Mouse (Mus musculus) forebrain, embryonic 13.5 days (tissue): ENCODE data around the gene Hcls1. TPM values are rescaled to one million over a fixed set of nuclear protein-coding genes. Genes with fewer than 3 reads are reported as not detected.

Experiments
- ATAC-seq: fragments of 200-750 bp; cut with Nextera tagmentation; 2 replicates; pipeline ENCODE4 v1.8.0; 2017
- H3K27ac ChIP-seq: fragments of 300-500 bp; sonication (generic); 2 replicates; pipeline ENCODE4 v1.5.1; 2015; ENCODE audit warnings: inconsistent platforms, mild to moderate bottlenecking, moderate library complexity
- H3K27me3 ChIP-seq: fragments of 300-500 bp; sonication (generic); 2 replicates; pipeline ENCODE4 v1.6.1; 2015; ENCODE audit warnings: mild to moderate bottlenecking, inconsistent platforms
- H3K36me3 ChIP-seq: fragments of 300-500 bp; sonication (generic); 2 replicates; pipeline ENCODE4 v1.6.1; 2015; ENCODE audit warnings: mild to moderate bottlenecking, inconsistent platforms; ENCODE audit not compliant: poor library complexity, severe bottlenecking
- H3K4me1 ChIP-seq: fragments of 300-500 bp; sonication (generic); 2 replicates; pipeline ENCODE4 v1.6.1; 2015; ENCODE audit warnings: inconsistent platforms
- H3K4me2 ChIP-seq: fragments of 300-500 bp; sonication (generic); 2 replicates; pipeline ENCODE4 v1.6.1; 2015; ENCODE audit warnings: inconsistent platforms, mild to moderate bottlenecking, moderate library complexity
- H3K4me3 ChIP-seq: fragments of 300-500 bp; sonication (generic); 2 replicates; pipeline ENCODE4 v1.5.1; 2015; ENCODE audit warnings: mild to moderate bottlenecking, inconsistent platforms
- H3K9ac ChIP-seq: fragments of 300-500 bp; sonication (generic); 2 replicates; pipeline ENCODE4 v1.6.1; 2015; ENCODE audit warnings: mild to moderate bottlenecking, inconsistent platforms
- H3K9me3 ChIP-seq: fragments of 300-500 bp; sonication (generic); replicated peaks from 2 replicates; pipeline ENCODE4 v1.6.1; 2016; ENCODE audit warnings: inconsistent platforms
- WGBS: fragments of 180-500 bp; shearing (Covaris S2); methylation state at CpG from one replicate; pipeline ENCODE4 v1.1.7; 2015; 5-methylcytosine and 5-hydroxymethylcytosine counted together
- polyA plus RNA-seq: library from polyadenylated mRNA; unstranded; fragments of >200 nt; fragmentation: Nextera tagmentation; extraction: Ambion mirVana; gene quantifications from 2 replicates; pipeline ENCODE4 v1.2.1, GENCODE M21; 2015

Gene Hcls1
- polyA plus RNA-seq, 1 experiment from 2014 or later: 1.5 TPM

- ATAC-seq: no peak
- H3K9ac ChIP-seq: no peak overlapping the region
- H3K4me1 ChIP-seq: no peaks in the 10 kb centered on the region
- H3K9me3 ChIP-seq: no peaks in the 10 kb centered on the region
- WGBS: 32% methylated on average over 11 of the region's 11 CpGs
- no peak overlapping the region for H3K27ac ChIP-seq
- no peak overlapping the region for H3K4me2 ChIP-seq
- no peaks in the 10 kb centered on the region for H3K36me3 ChIP-seq
- no peak overlapping the region for H3K4me3 ChIP-seq
- H3K27me3 ChIP-seq: no peaks in the 10 kb centered on the region
These were observed 20.3 kb downstream of the Hcls1 start for GRCm38 (mm10) chr16:36955106-36955505.

GRCm38 (mm10) chr16:36963415-36963814 lies 28.6 kb downstream of the Hcls1 start:
- no peak overlapping the region for H3K4me2 ChIP-seq
- H3K36me3 ChIP-seq: no peaks in the 10 kb centered on the region
- no peak for ATAC-seq
- H3K9ac ChIP-seq: no peak overlapping the region
- no peak overlapping the region for H3K4me3 ChIP-seq
- 87% methylated on average over 4 of the region's 4 CpGs for WGBS
- H3K9me3 ChIP-seq: no peaks in the 10 kb centered on the region
- no peaks in the 10 kb centered on the region for H3K4me1 ChIP-seq
- no peak overlapping the region for H3K27ac ChIP-seq
- no peaks in the 10 kb centered on the region for H3K27me3 ChIP-seq

- Histone ChIP-seq H3K36me3 (no peaks in the 10 kb centered on the region), H3K27me3 (no peaks in the 10 kb centered on the region), H3K4me1 (no peaks in the 10 kb centered on the region), H3K27ac (no peak overlapping the region), H3K9ac (no peak overlapping the region), H3K4me2 (no peak overlapping the region), H3K4me3 (no peak overlapping the region), H3K9me3 (no peaks in the 10 kb centered on the region)
- 91% methylated on average over 2 of the region's 2 CpGs for WGBS
- ATAC-seq: no peak
These were observed 44.3 kb downstream of the Hcls1 start for GRCm38 (mm10) chr16:36979127-36979526.

- H3K9ac ChIP-seq: no peak overlapping the region
- H3K4me2 ChIP-seq: no peak overlapping the region
- H3K4me1 ChIP-seq: no peaks in the 10 kb centered on the region
- no peak for ATAC-seq
- no peak overlapping the region for H3K4me3 ChIP-seq
- no peak overlapping the region for H3K27ac ChIP-seq
- 77% methylated on average over 1 of the region's 1 CpGs for WGBS
- H3K27me3 ChIP-seq: no peaks in the 10 kb centered on the region
- no peaks in the 10 kb centered on the region for H3K9me3 ChIP-seq
- no peaks in the 10 kb centered on the region for H3K36me3 ChIP-seq
These were observed 49.0 kb downstream of the Hcls1 start for GRCm38 (mm10) chr16:36983796-36984195.

GRCm38 (mm10) chr16:36985636-36986042 lies 50.9 kb downstream of the Hcls1 start:
- 73% methylated on average over 5 of the region's 5 CpGs for WGBS
- no peaks in the 10 kb centered on the region for H3K4me1 ChIP-seq
- no peak for ATAC-seq

GRCm38 (mm10) chr16:36987399-36987798 lies 52.6 kb downstream of the Hcls1 start:
- Histone ChIP-seq H3K27me3 (no peaks in the 10 kb centered on the region), H3K4me1 (no peaks in the 10 kb centered on the region), H3K4me3 (no peak overlapping the region), H3K27ac (no peak overlapping the region), H3K9ac (no peak overlapping the region), H3K36me3 (no peaks in the 10 kb centered on the region), H3K4me2 (no peak overlapping the region), H3K9me3 (no peaks in the 10 kb centered on the region)
- WGBS: 67% methylated on average over 2 of the region's 2 CpGs
- ATAC-seq: no peak

More at GRCm38 (mm10) chr16:36985636-36986042, 50.9 kb downstream of the Hcls1 start:
- H3K27ac ChIP-seq: no peak overlapping the region
- H3K4me2 ChIP-seq: no peak overlapping the region
- no peaks in the 10 kb centered on the region for H3K9me3 ChIP-seq
- no peak overlapping the region for H3K9ac ChIP-seq
- H3K27me3 ChIP-seq: no peaks in the 10 kb centered on the region
- no peak overlapping the region for H3K4me3 ChIP-seq
- H3K36me3 ChIP-seq: no peaks in the 10 kb centered on the region

- Histone ChIP-seq H3K4me1 (no peaks in the 10 kb centered on the region), H3K4me3 (no peak overlapping the region), H3K9ac (no peak overlapping the region), H3K27me3 (no peaks in the 10 kb centered on the region), H3K27ac (no peak overlapping the region), H3K9me3 (no peaks in the 10 kb centered on the region), H3K36me3 (no peaks in the 10 kb centered on the region), H3K4me2 (no peak overlapping the region)
- ATAC-seq: no peak
These were observed 53.3 kb downstream of the Hcls1 start for GRCm38 (mm10) chr16:36988066-36988465.

- Histone ChIP-seq H3K36me3 (no peaks in the 10 kb centered on the region), H3K27ac (no peak overlapping the region), H3K9ac (no peak overlapping the region), H3K4me2 (no peak overlapping the region), H3K4me3 (no peak overlapping the region), H3K27me3 (no peaks in the 10 kb centered on the region), H3K4me1 (no peaks in the 10 kb centered on the region), H3K9me3 (no peaks in the 10 kb centered on the region)
- no peak for ATAC-seq
- WGBS: 82% methylated on average over 8 of the region's 8 CpGs
These were observed 54.7 kb downstream of the Hcls1 start for GRCm38 (mm10) chr16:36989493-36989892.

- H3K27ac ChIP-seq: no peak within 1 kb of the TSS
- H3K36me3 ChIP-seq: no peaks in the 10 kb centered on the region
- WGBS: 89% methylated on average over 18 of the region's 18 CpGs
- no peaks in the 10 kb centered on the region for H3K9me3 ChIP-seq
- no peak for ATAC-seq
- no peaks in the 10 kb centered on the region for H3K27me3 ChIP-seq
- H3K9ac ChIP-seq: no peak within 1 kb of the TSS
- H3K4me2 ChIP-seq: no peak within 1 kb of the TSS
- H3K4me1 ChIP-seq: no peaks in the 10 kb centered on the region
- no peak within 1 kb of the TSS for H3K4me3 ChIP-seq
These were observed 55.3 kb downstream of the Hcls1 start, which contains the start of gene Fbxo40 for GRCm38 (mm10) chr16:36989999-36990625. Gene Fbxo40 (minus strand): TSS chr16:36990467.

GRCm38 (mm10) chr16:36997650-36998049 lies 62.9 kb downstream of the Hcls1 start:
- Histone ChIP-seq H3K9ac (no peak overlapping the region), H3K4me3 (no peak overlapping the region), H3K36me3 (no peaks in the 10 kb centered on the region), H3K9me3 (no peaks in the 10 kb centered on the region), H3K4me2 (no peak overlapping the region), H3K27me3 (no peaks in the 10 kb centered on the region), H3K4me1 (no peaks in the 10 kb centered on the region), H3K27ac (no peak overlapping the region)
- WGBS: 87% methylated on average over 6 of the region's 6 CpGs
- ATAC-seq: no peak

- WGBS: 83% methylated on average over 9 of the region's 9 CpGs
These were observed 64.7 kb downstream of the Hcls1 start for GRCm38 (mm10) chr16:36999366-36999972.

GRCm38 (mm10) chr16:37009262-37009661 lies 74.5 kb downstream of the Hcls1 start:
- Histone ChIP-seq H3K27me3 (no peaks in the 10 kb centered on the region), H3K36me3 (0 out of 2 replicates have a peak, but pooled peaks cover 3% of the 10 kb centered on the region), H3K9ac (no peak overlapping the region), H3K27ac (no peak overlapping the region), H3K4me1 (peaks cover 22% of the 10 kb centered on the region), H3K9me3 (no peaks in the 10 kb centered on the region), H3K4me3 (no peak overlapping the region), H3K4me2 (no peak overlapping the region)
- no peak for ATAC-seq
- WGBS: 73% methylated on average over 6 of the region's 6 CpGs

More at GRCm38 (mm10) chr16:36999366-36999972, 64.7 kb downstream of the Hcls1 start:
- H3K4me1 ChIP-seq: no peaks in the 10 kb centered on the region
- ATAC-seq: no peak
- no peaks in the 10 kb centered on the region for H3K9me3 ChIP-seq
- no peak overlapping the region for H3K4me2 ChIP-seq
- H3K27me3 ChIP-seq: no peaks in the 10 kb centered on the region
- H3K27ac ChIP-seq: no peak overlapping the region
- H3K9ac ChIP-seq: no peak overlapping the region
- no peak overlapping the region for H3K4me3 ChIP-seq
- no peaks in the 10 kb centered on the region for H3K36me3 ChIP-seq
